ENCODE assay signal across 12 mouse cellular contexts in genomic region chr2:119817047-119817446, GRCm38 (mm10). TPM values are rescaled to one million over a fixed set of nuclear protein-coding genes. Genes with fewer than 3 reads are reported as not detected.
DNase-seq lines count a peak whose midpoint lies in the region; ATAC-seq and TF ChIP-seq lines count a peak whose summit lies in the region.
"Had no signal": no experiment of that assay in that cellular context is flagged by ENCODE, and none has a peak within 500 bp of the region (broad histone marks: within the 10 kb centered on the region; RNA-seq: fewer than 3 reads in every experiment).

No protein-coding gene starts in this region.

- intact Hi-C loops in heart, postnatal 36 days (cut with DNase I), result no loop called here

- no peaks in the 10 kb centered on the region for H3K27me3 ChIP-seq in forebrain, embryonic 13.5 days
- no peaks in the 10 kb centered on the region for H3K27me3 ChIP-seq in forebrain, embryonic 10.5 days (ENCODE audit: poor library complexity, severe bottlenecking)
- H3K27me3 ChIP-seq in lung, postnatal 0 days (replicated peaks; ENCODE audit: insufficient read depth, low read length), result no peaks in the 10 kb centered on the region
- no peaks in the 10 kb centered on the region for H3K27me3 ChIP-seq in neural tube, embryonic 14.5 days (ENCODE audit: control insufficient read depth, insufficient read depth, low read length)
- H3K27me3 ChIP-seq: embryonic facial prominence, embryonic 13.5 days; limb, embryonic 13.5 days had no signal

- TF ChIP-seq POLR2A in cortical plate, adult 2 months (IDR thresholded peaks at IDR 0.05; ENCODE audit: extremely low read depth, insufficient read depth, low read length), result no peak

- TF ChIP-seq CTCF in lung, postnatal 0 days (IDR thresholded peaks at IDR 0.05), result no peak
- no peak for TF ChIP-seq CTCF in cortical plate, adult 2 months (IDR thresholded peaks at IDR 0.05; ENCODE audit: extremely low read depth, insufficient read depth, low read length)

- ATAC-seq in forebrain, embryonic 13.5 days, result peak; percentile 86
- peak; percentile 23 for ATAC-seq in lung, postnatal 0 days
- peak; percentile 75 for ATAC-seq in neural tube, embryonic 14.5 days (ENCODE audit: low read depth)

- H3K9me3 ChIP-seq in forebrain, embryonic 13.5 days (replicated peaks), result no peaks in the 10 kb centered on the region
- H3K9me3 ChIP-seq in forebrain, embryonic 10.5 days, result no peaks in the 10 kb centered on the region
- H3K9me3 ChIP-seq in lung, postnatal 0 days (ENCODE audit: low read length), result no peaks in the 10 kb centered on the region
- H3K9me3 ChIP-seq in neural tube, embryonic 14.5 days (ENCODE audit: control insufficient read depth, low read length), result no peaks in the 10 kb centered on the region
- H3K9me3 ChIP-seq: embryonic facial prominence, embryonic 13.5 days; limb, embryonic 13.5 days had no signal

- H3K9ac ChIP-seq in forebrain, embryonic 13.5 days, result peak overlapping the region; percentile 21; the same call in 1 of the 2 replicates
- no peak overlapping the region for H3K9ac ChIP-seq in lung, postnatal 0 days (replicated peaks; ENCODE audit: low read depth)
- no peak overlapping the region for H3K9ac ChIP-seq in neural tube, embryonic 14.5 days (replicated peaks; ENCODE audit: low read depth, low read length)
- H3K9ac ChIP-seq: embryonic facial prominence, embryonic 13.5 days; limb, embryonic 13.5 days had no signal

- no peak for TF ChIP-seq EP300 in lung, postnatal 0 days (IDR thresholded peaks at IDR 0.05)

- H3K4me1 ChIP-seq in forebrain, embryonic 13.5 days, result peaks cover 12% of the 10 kb centered on the region; the same call in 1 of the 2 replicates
- H3K4me1 ChIP-seq in forebrain, embryonic 10.5 days, result peaks cover 3% of the 10 kb centered on the region
- H3K4me1 ChIP-seq in lung, postnatal 0 days (ENCODE audit: insufficient read depth, low read depth, low read length), result no peaks in the 10 kb centered on the region
- peaks cover 7% of the 10 kb centered on the region for H3K4me1 ChIP-seq in cortical plate, adult 2 months (ENCODE audit: control insufficient read depth, insufficient read depth, low read length)
- H3K4me1 ChIP-seq in neural tube, embryonic 14.5 days (ENCODE audit: control insufficient read depth, insufficient read depth, low read length), result no peaks in the 10 kb centered on the region
- H3K4me1 ChIP-seq: limb, embryonic 13.5 days had no signal

- 82% methylated on average over 5 of the region's 5 CpGs for WGBS in forebrain, embryonic 13.5 days
- 87% methylated on average over 5 of the region's 5 CpGs for WGBS in forebrain, embryonic 10.5 days
- 83% methylated on average over 5 of the region's 5 CpGs for WGBS in lung, postnatal 0 days
- WGBS in neural tube, embryonic 14.5 days, result 86% methylated on average over 5 of the region's 5 CpGs

- DNase-seq in forebrain, embryonic 10.5 days (ENCODE audit: extremely low spot score, low spot score), result no peak
- no peak for DNase-seq in lung, postnatal 0 days (ENCODE audit: low spot score)
- DNase-seq in lung, postnatal 14 days, result no peak
- DNase-seq in heart, postnatal 4 days, result no peak
- no peak for DNase-seq in heart, postnatal 36 days
- DNase-seq: B cell, adult 2 months; spleen, adult 18-20 months had no signal

- H3K4me2 ChIP-seq in forebrain, embryonic 13.5 days, result no peak overlapping the region
- H3K4me2 ChIP-seq in lung, postnatal 0 days (replicated peaks; ENCODE audit: low read depth, low read length), result no peak overlapping the region
- no peak overlapping the region for H3K4me2 ChIP-seq in neural tube, embryonic 14.5 days (ENCODE audit: low read depth, low read length)
- H3K4me2 ChIP-seq: embryonic facial prominence, embryonic 13.5 days; limb, embryonic 13.5 days had no signal

- H3K36me3 ChIP-seq in forebrain, embryonic 13.5 days (ENCODE audit: poor library complexity, severe bottlenecking), result peaks cover 35% of the 10 kb centered on the region
- peaks cover 54% of the 10 kb centered on the region for H3K36me3 ChIP-seq in forebrain, embryonic 10.5 days (replicated peaks)
- H3K36me3 ChIP-seq in lung, postnatal 0 days (ENCODE audit: insufficient read depth, low read length), result no peaks in the 10 kb centered on the region
- H3K36me3 ChIP-seq in neural tube, embryonic 14.5 days (ENCODE audit: control insufficient read depth, insufficient read depth, low read length), result no peaks in the 10 kb centered on the region; the same call in 1 of the 2 replicates

- H3K4me3 ChIP-seq in forebrain, embryonic 13.5 days, result no peak overlapping the region
- no peak overlapping the region for H3K4me3 ChIP-seq in forebrain, embryonic 10.5 days
- H3K4me3 ChIP-seq in lung, postnatal 0 days (ENCODE audit: low read depth, low read length), result no peak overlapping the region
- no peak overlapping the region for H3K4me3 ChIP-seq in cortical plate, adult 2 months (ENCODE audit: insufficient read depth, low read length)
- H3K4me3 ChIP-seq in neural tube, embryonic 14.5 days (ENCODE audit: low read depth, low read length), result no peak overlapping the region
- H3K4me3 ChIP-seq: embryonic facial prominence, embryonic 13.5 days; limb, embryonic 13.5 days had no signal

- H3K27ac ChIP-seq in forebrain, embryonic 13.5 days, result no peak overlapping the region
- H3K27ac ChIP-seq in forebrain, embryonic 10.5 days, result no peak overlapping the region
- no peak overlapping the region for H3K27ac ChIP-seq in lung, postnatal 0 days (ENCODE audit: low read length)
- peak overlapping the region; percentile 52; the same call in 1 of the 2 replicates for H3K27ac ChIP-seq in cortical plate, adult 2 months (ENCODE audit: insufficient read depth, low read length)
- no peak overlapping the region for H3K27ac ChIP-seq in neural tube, embryonic 14.5 days (ENCODE audit: low read depth, low read length)
- H3K27ac ChIP-seq: embryonic facial prominence, embryonic 13.5 days; limb, embryonic 13.5 days had no signal

RNA-seq across cellular contexts. Expression of gene Tyro3, which starts 19.5 kb away (rescaled TPM):
- 17.1 and 18.7 TPM in 2 replicates for polyA plus RNA-seq in forebrain, embryonic 13.5 days (2015; fragmentation: Nextera tagmentation; extraction: Ambion mirVana)
- polyA plus RNA-seq in forebrain, embryonic 10.5 days (2016; fragmentation: Nextera tagmentation; extraction: Ambion mirVana), result 27.0 and 27.6 TPM in 2 replicates
- polyA plus RNA-seq in lung, postnatal 0 days (2015; fragmentation: Nextera tagmentation; extraction: Ambion mirVana), result 7.3 and 7.9 TPM in 2 replicates
- polyA plus RNA-seq in cortical plate, adult 2 months (2012; rRNA removed), result 164 and 169 TPM in 2 replicates
- polyA plus RNA-seq in neural tube, embryonic 14.5 days (2014; fragmentation: Nextera tagmentation; extraction: Ambion mirVana), result 18.7 and 21.6 TPM in 2 replicates
- 1 to 10 TPM; 9.5 to 9.7 TPM for total RNA-seq in heart, postnatal 4 days (2021)
- 1 to 10 TPM; 1.7 to 2.4 TPM for total RNA-seq in heart, postnatal 36 days (2021)

RNA-seq across cellular contexts. Expression of gene Rpap1, which starts 29.7 kb away (rescaled TPM):
- 22.7 and 27.5 TPM in 2 replicates for polyA plus RNA-seq in forebrain, embryonic 13.5 days (2015; fragmentation: Nextera tagmentation; extraction: Ambion mirVana)
- polyA plus RNA-seq in forebrain, embryonic 10.5 days (2016; fragmentation: Nextera tagmentation; extraction: Ambion mirVana), result 42.3 and 43.5 TPM in 2 replicates
- polyA plus RNA-seq in lung, postnatal 0 days (2015; fragmentation: Nextera tagmentation; extraction: Ambion mirVana), result 10.0 and 11.0 TPM in 2 replicates
- 14.6 and 15.4 TPM in 2 replicates for polyA plus RNA-seq in cortical plate, adult 2 months (2012; rRNA removed)
- polyA plus RNA-seq in neural tube, embryonic 14.5 days (2014; fragmentation: Nextera tagmentation; extraction: Ambion mirVana), result 15.7 and 19.5 TPM in 2 replicates
- total RNA-seq in heart, postnatal 4 days (2021), result 10 to 100 TPM; 16.1 to 18.7 TPM
- 10 to 100 TPM; 13.2 to 13.4 TPM for total RNA-seq in heart, postnatal 36 days (2021)

RNA-seq across cellular contexts. Expression of gene Ltk, which starts 56.8 kb away (rescaled TPM):
- polyA plus RNA-seq in forebrain, embryonic 13.5 days (2015; fragmentation: Nextera tagmentation; extraction: Ambion mirVana), result 0.13 and 0.14 TPM in 2 replicates
- 0.33 TPM in 1 of 2 replicates, not detected in the other for polyA plus RNA-seq in forebrain, embryonic 10.5 days (2016; fragmentation: Nextera tagmentation; extraction: Ambion mirVana)
- polyA plus RNA-seq in lung, postnatal 0 days (2015; fragmentation: Nextera tagmentation; extraction: Ambion mirVana), result 0.79 and 1.3 TPM in 2 replicates
- polyA plus RNA-seq in cortical plate, adult 2 months (2012; rRNA removed), result 63.2 and 74.8 TPM in 2 replicates
- polyA plus RNA-seq in neural tube, embryonic 14.5 days (2014; fragmentation: Nextera tagmentation; extraction: Ambion mirVana), result 1.8 and 2.2 TPM in 2 replicates
- total RNA-seq in heart, postnatal 4 days (2021), result under 1 TPM in 1 of 2 experiments, not detected in 1; 0.16 TPM
- not detected for total RNA-seq in heart, postnatal 36 days (2021)
- polyA plus RNA-seq: limb, embryonic 13.5 days had no signal

Comparison
In these comparisons a context has a peak if more than half of its experiments do, and no peak if none do; other contexts are left out.
1. ATAC-seq: peak in every context shown above with its lines; median percentile 86 in forebrain, embryonic 13.5 days; 75 in neural tube, embryonic 14.5 days; 23 in lung, postnatal 0 days.
2. RNA of gene Ltk, which starts 56.8 kb away (polyA plus RNA-seq): 63.2 to 74.8 TPM in cortical plate, adult 2 months; 1.8 to 2.2 TPM in neural tube, embryonic 14.5 days, 0.79 to 1.3 TPM in lung, postnatal 0 days, 0.33 TPM in forebrain, embryonic 10.5 days and 0.13 to 0.14 TPM in forebrain, embryonic 13.5 days; every median in the first group is over 10 times any median in the second.